Mouse (Mus musculus) cerebellum, adult 2 months (tissue): ENCODE measurements around the gene Rnf111.

ENCODE experiments used
- CTCF ChIP-seq: fragments of 200-500 bp; IDR thresholded peaks from 2 replicates; pipeline ENCODE4 v1.5.1; 2011; ENCODE audit warnings: low read depth, mild to moderate bottlenecking, control low read depth, low read length, moderate library complexity, borderline replicate concordance; ENCODE audit not compliant: insufficient read depth
- POLR2A ChIP-seq: fragments of 200-500 bp; IDR thresholded peaks from 2 replicates; pipeline ENCODE4 v1.6.1; 2011; ENCODE audit warnings: low read length, control low read depth, borderline replicate concordance; ENCODE audit not compliant: insufficient read depth

DNA sequence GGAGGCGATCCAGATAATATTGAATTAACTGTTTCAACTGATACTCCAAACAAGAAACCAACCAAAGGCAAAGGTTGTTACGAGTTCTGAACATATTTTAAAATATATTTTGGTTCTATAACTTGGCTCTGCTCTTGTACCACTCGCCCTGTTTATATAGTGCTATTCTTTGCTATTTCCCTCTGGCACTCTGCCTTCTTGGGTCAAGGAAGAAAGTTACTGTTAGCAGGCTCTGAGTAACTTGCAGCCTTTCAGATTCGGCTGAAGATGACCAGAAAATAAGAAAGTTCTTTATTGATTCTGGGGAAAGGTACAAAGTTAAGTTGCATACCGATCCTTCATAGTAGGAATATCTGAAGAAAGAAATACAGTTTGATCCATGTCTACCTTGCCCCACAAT, 40.5 kb upstream of the Rnf111 start:
- TF ChIP-seq POLR2A (no peak), CTCF (no peak)
